Mouse (Mus musculus) forebrain, embryonic 10.5 days (tissue): ENCODE measurements at regions not wholly inside any gene's neighbourhood (a gene's known extent, or its start where the extent isn't known, plus 50 kb on each side); places are given as distances from the start of the nearest gene placed in this dataset.
A peak's percentile ranks its signal among the peaks of the same experiment; 100 is the strongest.

Experiments used
- DNase-seq: peaks from one replicate; pipeline ENCODE4 v3.0.0-alpha.2; 2017; ENCODE audit warnings: low spot score; ENCODE audit errors: extremely low spot score
- H3K27ac ChIP-seq: fragments of 300-500 bp; sonication (generic); 2 replicates; pipeline ENCODE4 v1.5.1; 2016; ENCODE audit warnings: mild to moderate bottlenecking
- H3K27me3 ChIP-seq: fragments of 300-500 bp; sonication (generic); 2 replicates; pipeline ENCODE4 v1.6.1; 2016; ENCODE audit warnings: mild to moderate bottlenecking; ENCODE audit not compliant: poor library complexity, severe bottlenecking
- H3K36me3 ChIP-seq: fragments of 300-500 bp; sonication (generic); replicated peaks from 2 replicates; pipeline ENCODE4 v1.6.1; 2016; ENCODE audit warnings: mild to moderate bottlenecking, moderate library complexity
- H3K4me1 ChIP-seq: fragments of 300-500 bp; sonication (generic); 2 replicates; pipeline ENCODE4 v1.6.1; 2016
- H3K4me3 ChIP-seq: fragments of 300-500 bp; sonication (generic); 2 replicates; pipeline ENCODE4 v1.5.1; 2016; ENCODE audit warnings: mild to moderate bottlenecking, moderate library complexity
- H3K9me3 ChIP-seq: fragments of 300-500 bp; sonication (generic); 2 replicates; pipeline ENCODE4 v1.6.1; 2016; ENCODE audit warnings: mild to moderate bottlenecking, moderate library complexity
- WGBS: fragments of 180-500 bp; shearing (Covaris S2); methylation state at CpG from one replicate; pipeline ENCODE4 v1.1.7; 2016; 5-methylcytosine and 5-hydroxymethylcytosine counted together

DNA sequence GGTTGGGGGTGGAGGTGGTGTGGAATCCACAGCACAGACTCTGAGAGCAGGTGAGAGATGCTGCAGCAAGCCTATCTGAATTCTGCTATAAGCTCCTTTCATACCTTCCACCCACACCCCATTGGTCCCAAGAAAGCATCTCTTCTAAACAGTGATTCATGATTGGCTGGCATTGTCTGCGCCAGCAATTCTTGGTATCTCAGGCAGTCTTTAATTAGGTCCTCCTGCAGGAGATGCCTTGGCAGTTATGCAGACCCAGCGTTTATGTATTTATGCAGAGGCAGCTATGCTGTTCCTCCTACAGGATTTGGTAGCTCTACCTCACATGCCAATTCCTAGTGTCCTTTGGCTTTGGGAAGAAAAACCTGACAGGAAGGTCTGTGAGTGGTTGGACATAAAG lies 162.9 kb upstream of the Gas1 start:
- Histone ChIP-seq H3K36me3 (no peaks in the 10 kb centered on the region), H3K4me3 (no peak overlapping the region), H3K27ac (no peak overlapping the region), H3K4me1 (peaks cover 12% of the 10 kb centered on the region; the same call in 1 of the 2 replicates), H3K27me3 (no peaks in the 10 kb centered on the region), H3K9me3 (peaks cover 5% of the 10 kb centered on the region; the same call in 1 of the 2 replicates)
- 87% methylated on average over 2 of the region's 2 CpGs for WGBS
- no peak for DNase-seq

DNA sequence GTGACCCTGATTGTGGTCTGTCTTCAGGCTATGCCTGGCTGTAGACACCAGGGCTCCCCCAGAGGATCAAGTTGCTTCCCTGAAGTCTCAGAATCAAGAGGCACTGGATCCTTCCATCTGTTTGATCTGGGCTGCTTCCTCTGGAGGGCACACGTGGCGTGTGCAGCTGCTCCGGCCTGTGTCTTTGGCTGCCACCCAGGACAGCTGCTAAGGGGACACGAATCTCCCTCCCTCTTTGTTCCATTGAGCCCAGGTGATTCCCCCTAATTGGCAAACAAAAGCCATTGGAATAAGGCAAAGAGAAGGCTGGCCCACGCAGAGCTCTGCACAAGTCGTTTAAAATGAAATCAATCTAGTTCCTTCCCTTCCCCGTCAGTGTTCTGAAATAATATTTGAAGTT lies 170.7 kb upstream of the Gas1 start:
- Histone ChIP-seq H3K4me1 (peaks cover 7% of the 10 kb centered on the region), H3K27ac (peak overlapping the region; percentile 41; the same call in 1 of the 2 replicates), H3K27me3 (no peaks in the 10 kb centered on the region), H3K4me3 (no peak overlapping the region), H3K36me3 (no peaks in the 10 kb centered on the region), H3K9me3 (no peaks in the 10 kb centered on the region)
- no peak for DNase-seq
- 51% methylated on average over 7 of the region's 7 CpGs for WGBS

DNA sequence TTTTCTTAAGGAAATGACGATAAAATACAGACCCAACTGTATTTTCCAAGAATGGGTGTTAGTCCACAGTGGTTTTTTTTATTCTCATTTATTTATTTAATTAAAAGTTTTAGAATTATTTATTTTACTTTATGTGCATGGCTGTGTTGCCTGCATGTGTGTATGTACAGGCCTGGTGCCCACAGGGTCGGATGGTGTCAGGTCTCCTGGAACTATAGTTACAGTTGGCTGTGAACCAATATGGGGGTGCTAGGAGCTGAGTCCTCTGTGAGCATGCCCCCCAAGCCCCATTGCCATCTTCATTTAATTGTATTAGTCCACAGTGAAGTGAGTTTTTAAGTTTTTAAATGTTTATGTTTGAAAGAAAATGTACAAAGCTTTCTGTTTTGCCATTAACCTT lies 171.3 kb upstream of the Gas1 start:
- H3K36me3 ChIP-seq, result no peaks in the 10 kb centered on the region
- no peak for DNase-seq
- no peak overlapping the region for H3K4me3 ChIP-seq
- H3K9me3 ChIP-seq, result no peaks in the 10 kb centered on the region
- H3K27ac ChIP-seq, result no peak overlapping the region
- H3K27me3 ChIP-seq, result no peaks in the 10 kb centered on the region
- H3K4me1 ChIP-seq, result peaks cover 7% of the 10 kb centered on the region
- 87% methylated on average over 2 of the region's 2 CpGs for WGBS

DNA sequence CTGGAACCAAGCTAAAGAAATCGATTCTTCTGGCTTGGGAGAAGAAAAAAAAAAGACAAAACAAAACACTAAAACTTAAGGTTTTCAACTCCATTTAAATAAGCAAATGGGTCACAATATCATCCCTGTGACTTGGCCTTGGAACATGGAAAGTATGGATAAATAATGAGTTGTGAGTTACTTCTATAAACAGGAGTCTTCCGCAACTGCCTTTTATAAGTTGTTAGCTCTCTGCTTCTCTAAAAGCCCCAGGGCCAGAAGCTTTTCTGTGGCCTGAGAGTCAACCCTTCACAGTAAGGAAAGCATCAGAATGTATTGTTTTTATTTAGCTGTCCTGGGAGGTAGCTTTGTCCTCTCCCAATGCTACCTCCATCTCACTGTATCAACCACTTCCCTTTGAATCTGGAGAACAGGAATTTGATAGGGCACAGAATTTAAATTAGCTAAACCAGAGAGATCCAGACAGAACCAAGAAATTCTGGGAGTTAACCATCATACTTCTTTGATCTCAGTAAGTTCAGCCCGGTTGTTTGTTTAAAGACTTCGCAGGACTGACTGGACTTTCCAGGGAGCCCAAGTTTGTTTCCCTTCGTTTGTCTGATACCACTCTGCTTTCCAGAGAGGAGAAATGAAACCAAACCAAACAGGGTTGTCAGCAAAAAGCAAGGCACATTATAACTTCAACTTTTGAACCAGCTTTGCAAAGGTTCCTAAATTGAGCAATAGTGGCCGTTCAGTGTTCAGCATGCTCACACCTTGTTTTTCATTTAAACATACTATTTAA lies 178.7 kb upstream of the Gas1 start:
- H3K4me3 ChIP-seq, result no peak overlapping the region
- no peaks in the 10 kb centered on the region for H3K36me3 ChIP-seq
- WGBS, result 81% methylated on average over 6 of the region's 6 CpGs
- no peak for DNase-seq
- H3K27ac ChIP-seq, result no peak overlapping the region
- H3K9me3 ChIP-seq, result no peaks in the 10 kb centered on the region
- peaks cover 4% of the 10 kb centered on the region; the same call in 1 of the 2 replicates for H3K4me1 ChIP-seq
- H3K27me3 ChIP-seq, result no peaks in the 10 kb centered on the region

DNA sequence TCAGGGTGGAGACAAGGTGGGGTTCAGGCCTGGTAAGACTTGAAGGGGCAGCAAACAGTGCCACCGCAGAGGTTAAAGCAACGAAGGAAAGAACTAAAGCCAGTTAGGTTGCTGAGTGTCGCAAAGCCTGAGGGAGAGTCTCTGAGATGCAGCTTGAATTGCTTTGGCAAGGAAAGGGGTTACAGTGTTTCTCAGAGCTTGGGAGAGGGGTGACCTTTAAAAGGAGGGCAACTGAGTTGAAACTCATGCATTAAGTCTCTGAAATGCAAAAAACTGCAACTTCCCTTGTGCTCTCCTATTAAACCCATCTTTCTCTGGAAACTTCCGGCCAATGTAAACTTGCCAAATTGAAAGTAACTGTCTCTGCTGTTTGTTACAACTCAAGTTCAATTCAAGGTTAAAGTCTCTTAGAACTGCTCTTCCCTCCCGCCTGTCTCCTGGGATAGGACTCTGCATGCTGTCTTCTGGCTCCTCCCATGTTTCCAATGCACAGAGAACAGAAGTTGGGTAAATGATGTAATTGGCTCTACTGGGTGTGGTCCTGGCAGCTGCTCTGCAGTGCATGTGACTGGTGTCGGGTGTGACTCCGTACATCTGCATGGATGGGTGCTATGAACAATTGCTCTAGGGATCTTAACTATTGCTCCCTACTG lies 181.4 kb upstream of the Gas1 start:
- 87% methylated on average over 7 of the region's 7 CpGs for WGBS
- Histone ChIP-seq H3K27me3 (no peaks in the 10 kb centered on the region), H3K4me3 (no peak overlapping the region), H3K4me1 (peaks cover 4% of the 10 kb centered on the region; the same call in 1 of the 2 replicates), H3K9me3 (no peaks in the 10 kb centered on the region), H3K36me3 (no peaks in the 10 kb centered on the region), H3K27ac (no peak overlapping the region)
- DNase-seq, result no peak

DNA sequence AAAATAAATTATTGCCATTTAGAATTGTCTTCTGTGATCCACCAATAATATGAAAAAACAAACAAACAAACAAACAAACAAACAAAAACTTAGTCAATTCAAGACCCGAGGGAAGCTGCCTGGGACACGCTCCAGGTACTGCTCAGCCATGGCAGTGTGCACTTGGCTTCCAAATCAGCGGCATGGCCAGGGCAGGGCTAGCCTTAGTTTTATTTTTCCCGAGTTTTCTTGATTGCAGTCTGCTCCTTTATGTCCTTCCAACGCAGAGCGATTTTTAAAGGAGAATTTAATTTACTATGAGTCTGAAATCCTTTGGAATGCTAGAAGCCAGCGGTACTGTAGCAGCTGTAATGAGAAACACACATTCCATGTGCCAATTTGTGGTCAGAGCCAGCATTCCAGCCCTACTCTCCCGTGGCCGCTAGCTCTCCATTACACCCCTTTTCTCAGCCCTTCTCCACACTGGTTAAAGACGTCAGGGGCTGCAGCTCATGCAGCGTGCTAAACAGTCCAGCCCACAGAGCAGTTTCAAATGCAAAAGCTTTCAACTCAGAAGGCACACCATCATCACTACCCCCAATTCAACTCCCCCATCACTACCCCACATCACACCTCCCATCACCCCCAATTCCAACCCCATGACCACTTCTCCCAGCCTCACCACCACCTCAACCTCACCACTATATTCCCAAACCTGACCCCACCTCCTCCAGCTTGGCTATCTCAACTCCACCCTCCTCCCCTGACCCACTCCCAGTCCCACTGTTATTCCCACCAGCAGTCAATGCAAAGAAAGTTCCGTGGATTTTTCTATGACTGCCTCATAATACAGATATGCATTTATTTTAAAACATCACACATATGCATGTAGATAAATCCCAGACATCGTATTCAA lies 187.9 kb upstream of the Gas1 start:
- WGBS, result 68% methylated on average over 13 of the region's 13 CpGs
- Histone ChIP-seq H3K36me3 (no peaks in the 10 kb centered on the region), H3K4me1 (peaks cover 16% of the 10 kb centered on the region), H3K27me3 (no peaks in the 10 kb centered on the region), H3K9me3 (no peaks in the 10 kb centered on the region), H3K4me3 (no peak overlapping the region), H3K27ac (peak overlapping the region; percentile 30; the same call in 1 of the 2 replicates)
- no peak for DNase-seq

DNA sequence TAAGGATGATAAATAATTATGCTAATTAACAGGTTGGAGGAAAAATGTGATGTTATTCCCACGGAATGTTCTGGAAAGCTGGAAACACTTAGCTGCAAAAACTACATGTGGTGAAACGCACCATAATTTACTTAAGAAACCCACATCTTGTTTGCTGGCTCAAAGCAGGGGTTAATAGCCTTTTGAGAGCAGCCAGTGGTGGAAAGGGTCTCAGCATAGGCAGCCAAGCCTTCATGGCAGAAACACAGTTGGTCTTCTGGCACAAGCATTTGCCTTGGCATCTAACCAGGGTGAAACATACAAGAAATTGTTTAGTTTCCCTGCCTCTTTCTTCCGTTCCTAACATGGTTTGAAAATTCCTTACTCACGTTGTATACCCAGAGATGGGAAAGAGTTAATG lies 192.1 kb upstream of the Gas1 start:
- no peaks in the 10 kb centered on the region for H3K27me3 ChIP-seq
- no peak overlapping the region for H3K4me3 ChIP-seq
- H3K4me1 ChIP-seq, result peaks cover 16% of the 10 kb centered on the region
- no peak overlapping the region for H3K27ac ChIP-seq
- H3K9me3 ChIP-seq, result no peaks in the 10 kb centered on the region
- no peaks in the 10 kb centered on the region for H3K36me3 ChIP-seq
- DNase-seq, result no peak
- WGBS, result 90% methylated on average over 4 of the region's 4 CpGs

DNA sequence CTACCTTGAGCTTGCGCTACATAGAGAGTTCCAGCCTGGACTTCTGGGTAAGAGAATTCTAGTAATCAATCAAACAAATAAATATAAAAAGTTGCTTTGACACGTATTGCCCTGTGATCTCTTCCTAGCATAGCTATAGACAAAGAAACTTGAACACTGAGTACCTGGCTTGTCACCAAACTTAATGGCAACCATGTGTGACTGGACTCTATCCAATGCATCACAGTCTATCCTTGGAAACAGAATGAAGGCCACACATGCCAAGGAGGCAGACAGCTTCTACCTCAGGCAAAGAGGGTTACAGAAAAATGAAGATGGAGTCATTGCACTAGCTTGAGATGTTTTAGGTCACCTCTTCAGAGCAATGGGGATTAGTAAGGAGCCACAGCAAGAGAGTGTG lies 194.5 kb upstream of the Gas1 start:
- no peaks in the 10 kb centered on the region for H3K36me3 ChIP-seq
- WGBS, result 89% methylated on average over 2 of the region's 2 CpGs
- no peak overlapping the region for H3K27ac ChIP-seq
- peaks cover 2% of the 10 kb centered on the region for H3K4me1 ChIP-seq
- H3K4me3 ChIP-seq, result no peak overlapping the region
- H3K27me3 ChIP-seq, result no peaks in the 10 kb centered on the region
- H3K9me3 ChIP-seq, result no peaks in the 10 kb centered on the region
- DNase-seq, result no peak

DNA sequence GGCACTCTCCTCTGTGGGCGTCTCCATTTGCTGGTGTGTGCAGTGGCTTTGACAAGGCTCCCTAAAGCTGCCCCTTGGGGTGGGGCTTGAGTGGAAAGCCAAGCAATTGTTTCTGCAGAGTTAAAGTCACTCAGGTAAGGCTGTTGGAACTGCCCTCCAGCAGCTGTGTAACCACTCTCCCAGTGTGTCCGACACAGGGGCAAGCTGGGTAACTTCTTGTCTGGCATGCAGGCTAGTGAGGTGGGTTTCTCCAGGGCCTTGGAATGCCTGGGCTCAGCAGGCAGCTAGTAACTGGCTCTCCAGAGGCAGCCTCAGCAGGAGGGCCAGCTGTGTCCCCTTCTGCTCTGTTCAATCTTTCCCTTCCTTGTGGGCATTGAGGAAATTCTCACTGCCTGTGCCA lies 199.5 kb upstream of the Gas1 start:
- Histone ChIP-seq H3K4me1 (no peaks in the 10 kb centered on the region), H3K4me3 (no peak overlapping the region), H3K9me3 (no peaks in the 10 kb centered on the region), H3K36me3 (no peaks in the 10 kb centered on the region), H3K27me3 (no peaks in the 10 kb centered on the region), H3K27ac (no peak overlapping the region)
- 53% methylated on average over 2 of the region's 2 CpGs for WGBS
- DNase-seq, result no peak

DNA sequence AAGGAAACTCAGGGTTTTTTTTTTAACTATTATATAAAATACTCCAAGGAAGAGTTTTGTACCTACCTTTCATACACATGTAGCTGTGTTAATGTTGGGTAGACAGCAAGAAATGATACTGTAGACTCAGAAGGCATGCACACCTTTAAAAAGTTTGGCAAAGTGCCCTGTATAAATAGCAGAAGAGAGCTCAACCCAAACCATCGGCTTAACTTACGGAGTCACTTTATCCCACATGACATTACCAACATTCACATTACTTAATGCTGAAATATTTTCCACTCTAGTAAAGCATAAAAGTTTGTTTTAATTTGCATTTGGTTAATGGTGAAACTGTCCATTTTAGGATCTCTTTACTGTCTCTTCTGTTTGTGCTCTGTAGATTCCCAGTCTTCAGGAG lies 205.7 kb upstream of the Gas1 start:
- Histone ChIP-seq H3K9me3 (no peaks in the 10 kb centered on the region; the same call in 1 of the 2 replicates), H3K27me3 (no peaks in the 10 kb centered on the region), H3K27ac (no peak overlapping the region), H3K4me1 (no peaks in the 10 kb centered on the region), H3K4me3 (no peak overlapping the region), H3K36me3 (no peaks in the 10 kb centered on the region)
- DNase-seq, result no peak
- WGBS, result 99% methylated on average over 2 of the region's 2 CpGs

DNA sequence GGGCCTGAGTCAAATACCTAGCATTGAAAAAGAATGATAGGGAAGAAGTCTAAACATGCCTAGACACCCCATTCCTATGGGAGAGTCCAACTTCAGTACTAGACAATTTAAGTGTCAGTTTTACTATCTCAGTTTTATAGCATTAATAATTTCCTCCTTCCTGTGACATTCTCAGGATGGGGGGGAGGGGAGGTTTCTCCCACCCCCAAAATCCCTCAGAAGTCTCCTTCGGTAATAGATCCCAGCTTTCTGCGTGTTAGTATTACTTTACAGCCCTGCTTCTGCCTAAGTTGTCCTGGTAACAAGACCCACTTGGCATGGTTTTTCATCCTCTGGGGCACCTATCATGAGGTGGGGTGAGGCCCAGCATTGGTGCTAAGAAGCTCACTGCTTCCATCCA lies 202.9 kb upstream of the Dapk1 start:
- Histone ChIP-seq H3K4me3 (no peak overlapping the region), H3K36me3 (no peaks in the 10 kb centered on the region), H3K9me3 (peaks cover 9% of the 10 kb centered on the region; the same call in 1 of the 2 replicates), H3K27ac (no peak overlapping the region), H3K27me3 (no peaks in the 10 kb centered on the region), H3K4me1 (no peaks in the 10 kb centered on the region)
- WGBS, result 97% methylated on average over 2 of the region's 2 CpGs
- no peak for DNase-seq

DNA sequence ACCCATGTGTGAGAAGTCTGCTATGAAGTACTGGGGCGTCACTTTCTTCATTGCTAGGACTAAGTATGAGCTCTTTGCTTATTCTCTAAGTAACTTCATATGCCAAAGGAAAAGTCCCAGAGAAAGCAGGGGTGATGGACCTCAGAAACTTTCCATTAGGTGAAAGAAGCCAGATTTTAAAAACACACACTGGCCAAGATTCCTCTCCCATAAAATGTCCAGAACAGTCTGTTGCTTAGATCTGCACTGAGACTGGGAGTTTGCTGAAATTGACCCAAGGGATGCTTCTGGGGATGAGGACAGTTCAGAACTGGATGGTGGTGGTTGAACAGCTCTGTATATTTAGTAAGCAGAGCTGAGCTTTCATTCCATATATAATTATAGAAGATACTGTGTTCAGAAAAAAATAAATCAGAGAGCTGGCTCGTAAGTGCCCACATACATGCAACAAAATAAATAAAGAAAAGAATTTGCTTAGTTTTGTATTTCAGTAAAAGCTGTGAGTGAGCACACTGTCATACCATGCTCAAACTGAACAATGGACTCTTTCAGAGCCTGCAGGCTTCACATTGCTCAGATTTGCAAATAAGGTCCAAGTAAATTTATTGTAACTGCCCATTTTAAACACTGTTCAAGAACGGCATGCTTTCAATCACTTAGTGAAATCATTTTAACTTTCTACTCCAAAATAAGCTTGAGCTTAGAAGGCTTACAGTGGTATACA lies 200.8 kb upstream of the Dapk1 start:
- WGBS, result 89% methylated on average over 3 of the region's 3 CpGs
- H3K27ac ChIP-seq, result no peak overlapping the region
- H3K27me3 ChIP-seq, result no peaks in the 10 kb centered on the region
- H3K4me1 ChIP-seq, result no peaks in the 10 kb centered on the region
- DNase-seq, result no peak
- H3K9me3 ChIP-seq, result peaks cover 9% of the 10 kb centered on the region; the same call in 1 of the 2 replicates
- no peaks in the 10 kb centered on the region for H3K36me3 ChIP-seq
- H3K4me3 ChIP-seq, result no peak overlapping the region
